Mouse (Mus musculus) CH12F3 (cell line): ENCODE measurements around the gene Rpl24.

Source experiments
- in situ Hi-C: fragments of 300-500 bp; cut with MboI; formaldehyde crosslinking; loops from 2 replicates; pipeline ENCODE4 v1.14.3; 2020; ENCODE audit warnings: low sequenced_read_pairs

Rpl24 gene

GRCm38 (mm10) chr16:55970416-55970815 is 4.3 kb downstream of the Rpl24 start:
- in situ Hi-C loops = loop anchor here (10.0 kb wide), 1 partner anchor 164 kb away; no protein-coding TSS in a partner anchor

- in situ Hi-C loops = loop anchor here (10.0 kb wide), 1 partner anchor 163 kb away; no protein-coding TSS in a partner anchor
Observed at GRCm38 (mm10) chr16:55971735-55972615, 5.9 kb downstream of the Rpl24 start.

- in situ Hi-C loops = loop anchor here (10.0 kb wide), 1 partner anchor 162 kb away; no protein-coding TSS in a partner anchor
Observed at GRCm38 (mm10) chr16:55972626-55973201, 6.6 kb downstream of the Rpl24 start.

- in situ Hi-C loops = loop anchor here (10.0 kb wide), 1 partner anchor 161 kb away; no protein-coding TSS in a partner anchor
Observed at GRCm38 (mm10) chr16:55973431-55974255, 7.6 kb downstream of the Rpl24 start, which contains the start of gene Zbtb11. Zbtb11 (plus strand) TSS chr16:55973883.

GRCm38 (mm10) chr16:55974256-55974902 is 8.3 kb downstream of the Rpl24 start:
- in situ Hi-C loops = loop anchor here (10.0 kb wide), 1 partner anchor 160 kb away; no protein-coding TSS in a partner anchor

GRCm38 (mm10) chr16:55974903-55975285 is 8.8 kb downstream of the Rpl24 start:
- in situ Hi-C loops = loop anchor here (10.0 kb wide), 1 partner anchor 160 kb away; no protein-coding TSS in a partner anchor

GRCm38 (mm10) chr16:55986001-55986400 is 19.9 kb downstream of the Rpl24 start:
- in situ Hi-C loops = no loop called here

- in situ Hi-C loops = no loop called here
Observed at GRCm38 (mm10) chr16:55990311-55990710, 24.2 kb downstream of the Rpl24 start.

GRCm38 (mm10) chr16:55994235-55994634 is 28.2 kb downstream of the Rpl24 start:
- in situ Hi-C loops = no loop called here

GRCm38 (mm10) chr16:56006798-56007197 is 40.7 kb downstream of the Rpl24 start:
- in situ Hi-C loops = no loop called here

GRCm38 (mm10) chr16:56008862-56009261 is 42.8 kb downstream of the Rpl24 start:
- in situ Hi-C loops = no loop called here

- in situ Hi-C loops = no loop called here
Observed at GRCm38 (mm10) chr16:56012789-56013743, 47.0 kb downstream of the Rpl24 start.

GRCm38 (mm10) chr16:56014076-56014475 is 48.0 kb downstream of the Rpl24 start:
- in situ Hi-C loops = no loop called here

- in situ Hi-C loops = no loop called here
Observed at GRCm38 (mm10) chr16:56019660-56020059, 53.6 kb downstream of the Rpl24 start.
